Mouse (Mus musculus) midbrain, postnatal 0 days (tissue): ENCODE measurements at regions not wholly inside any gene's neighbourhood (a gene's known extent, or its start where the extent isn't known, plus 50 kb on each side); places are given as distances from the start of the nearest gene placed in this dataset.
A peak's percentile ranks its signal among the peaks of the same experiment; 100 is the strongest.
"Not testable (repeated sequence)": the region's sequence is repeated elsewhere in the genome, so short reads cannot be mapped to it uniquely, and the experiment has no call there.

Experiments
- ATAC-seq: fragments of 200-750 bp; cut with Nextera tagmentation; 2 replicates; pipeline ENCODE4 v1.8.0; 2017; ENCODE audit warnings: moderate number of reproducible peaks, mild to moderate bottlenecking, moderate TSS enrichment, moderate library complexity; ENCODE audit not compliant: low FRiP score
- DNase-seq: peaks from one replicate; pipeline ENCODE4 v3.0.0-alpha.2; 2015; ENCODE audit warnings: low spot score
- H3K27ac ChIP-seq: fragments of 300-500 bp; sonication (generic); 2 replicates; pipeline ENCODE4 v1.5.1; 2014; ENCODE audit warnings: low read depth, mild to moderate bottlenecking, low read length, mixed read lengths
- H3K27me3 ChIP-seq: fragments of 300-500 bp; sonication (generic); 2 replicates; pipeline ENCODE4 v1.6.1; 2014; ENCODE audit warnings: low read length, control low read depth, mixed read lengths; ENCODE audit not compliant: insufficient read depth
- H3K36me3 ChIP-seq: fragments of 300-500 bp; sonication (generic); 2 replicates; pipeline ENCODE4 v1.6.1; 2014; ENCODE audit warnings: low read length, control low read depth, mixed read lengths; ENCODE audit not compliant: insufficient read depth
- H3K4me1 ChIP-seq: fragments of 300-500 bp; sonication (generic); 2 replicates; pipeline ENCODE4 v1.6.1; 2014; ENCODE audit warnings: mild to moderate bottlenecking, control low read depth, antibody characterized with exemption, low read length, mixed read lengths; ENCODE audit not compliant: insufficient read depth
- H3K4me2 ChIP-seq: fragments of 300-500 bp; sonication (generic); 2 replicates; pipeline ENCODE4 v1.6.1; 2014; ENCODE audit warnings: low read depth, mild to moderate bottlenecking, low read length, mixed read lengths; ENCODE audit not compliant: poor library complexity, severe bottlenecking
- H3K4me3 ChIP-seq: fragments of 300-500 bp; sonication (generic); 2 replicates; pipeline ENCODE4 v1.5.1; 2014; ENCODE audit warnings: low read depth, mild to moderate bottlenecking, low read length, moderate library complexity
- H3K9ac ChIP-seq: fragments of 300-500 bp; sonication (generic); replicated peaks from 2 replicates; pipeline ENCODE4 v1.6.1; 2014; ENCODE audit warnings: mild to moderate bottlenecking, low read length, moderate library complexity, mixed read lengths; ENCODE audit not compliant: poor library complexity, severe bottlenecking
- H3K9me3 ChIP-seq: fragments of 300-500 bp; sonication (generic); 2 replicates; pipeline ENCODE4 v1.6.1; 2016; ENCODE audit warnings: low read length, control low read depth
- CTCF ChIP-seq: IDR thresholded peaks from 2 replicates; pipeline ENCODE4 v1.5.1; 2016; ENCODE audit warnings: antibody characterized with exemption, mild to moderate bottlenecking
- WGBS: fragments of 180-500 bp; shearing (Covaris S2); extraction: QIAGEN DNeasy Blood & Tissue Kit; methylation state at CpG from one replicate; pipeline ENCODE4 v1.1.7; 2014; 5-methylcytosine and 5-hydroxymethylcytosine counted together

DNA sequence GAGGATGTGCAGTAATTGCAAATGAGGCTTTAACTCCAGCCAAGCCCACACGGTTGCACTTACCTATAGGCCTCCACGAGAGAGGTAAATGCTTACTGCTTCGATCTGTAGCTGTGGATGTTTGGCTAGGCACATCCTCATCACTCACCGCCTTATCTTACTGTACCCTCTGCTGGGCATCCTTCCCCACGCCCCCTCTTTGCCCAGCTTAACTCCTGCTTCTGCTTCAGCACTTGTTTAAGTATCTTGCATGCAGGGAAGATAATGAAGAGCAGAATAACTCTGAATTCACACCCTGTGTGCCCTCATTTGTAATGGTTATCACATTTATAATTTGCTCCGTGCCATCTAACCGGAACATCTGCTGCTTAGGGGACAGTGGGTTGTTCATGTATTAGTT, 74.7 kb upstream of the Anapc15-ps start:
- DNase-seq (no peak), ATAC-seq (no peak)
- Histone ChIP-seq H3K4me1 (no peaks in the 10 kb centered on the region), H3K4me3 (no peak overlapping the region), H3K9ac (no peak overlapping the region), H3K9me3 (no peaks in the 10 kb centered on the region), H3K27ac (no peak overlapping the region), H3K27me3 (no peaks in the 10 kb centered on the region), H3K4me2 (no peak overlapping the region), H3K36me3 (no peaks in the 10 kb centered on the region)
- TF ChIP-seq CTCF: no peak
- 80% methylated on average over 7 of the region's 7 CpGs for WGBS

DNA sequence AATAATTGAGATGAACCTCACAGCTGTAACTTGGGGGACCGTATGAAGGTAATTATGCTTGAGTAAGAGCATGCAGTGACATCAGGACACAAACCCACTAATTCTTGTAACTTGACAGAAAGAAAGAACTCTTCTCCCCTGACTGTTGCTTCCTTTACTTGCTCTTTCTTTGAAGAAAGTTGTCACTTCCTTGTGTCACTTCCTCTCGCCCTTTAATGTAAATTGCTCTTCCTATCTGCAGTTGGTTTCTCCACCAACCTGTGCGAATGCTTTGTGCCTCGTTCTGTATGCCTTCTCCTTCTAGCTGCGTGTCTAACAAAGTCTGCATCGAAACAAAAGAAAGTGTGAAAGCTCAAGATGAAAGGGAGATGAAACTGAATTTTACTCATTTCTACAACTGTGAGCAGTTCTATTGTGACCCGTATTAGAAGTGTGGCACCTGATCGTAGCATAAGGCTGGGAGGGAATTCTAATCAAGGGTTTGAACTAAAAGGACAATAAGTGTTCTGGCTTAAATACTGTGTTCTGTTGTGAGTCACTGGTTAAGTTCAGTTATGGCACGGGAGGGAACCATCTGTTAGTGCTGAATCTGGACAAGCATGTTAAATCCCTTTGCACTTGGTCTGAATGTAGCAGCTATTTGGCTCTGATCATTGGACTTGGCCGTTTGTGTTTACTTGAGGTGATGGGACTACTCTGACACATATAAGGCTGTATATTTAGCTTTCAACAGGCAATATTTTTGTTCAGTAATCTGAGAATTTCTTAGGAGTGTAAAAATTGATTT, 72.8 kb upstream of the Anapc15-ps start:
- no peaks in the 10 kb centered on the region for H3K36me3 ChIP-seq
- H3K27me3 ChIP-seq: no peaks in the 10 kb centered on the region
- DNase-seq (peak; percentile 11), ATAC-seq (no peak)
- TF ChIP-seq CTCF: no peak
- no peaks in the 10 kb centered on the region for H3K4me1 ChIP-seq
- no peak overlapping the region for H3K9ac ChIP-seq
- H3K27ac ChIP-seq: no peak overlapping the region
- H3K4me3 ChIP-seq: no peak overlapping the region
- H3K9me3 ChIP-seq: no peaks in the 10 kb centered on the region
- WGBS: 53% methylated on average over 10 of the region's 10 CpGs
- H3K4me2 ChIP-seq: no peak overlapping the region

DNA sequence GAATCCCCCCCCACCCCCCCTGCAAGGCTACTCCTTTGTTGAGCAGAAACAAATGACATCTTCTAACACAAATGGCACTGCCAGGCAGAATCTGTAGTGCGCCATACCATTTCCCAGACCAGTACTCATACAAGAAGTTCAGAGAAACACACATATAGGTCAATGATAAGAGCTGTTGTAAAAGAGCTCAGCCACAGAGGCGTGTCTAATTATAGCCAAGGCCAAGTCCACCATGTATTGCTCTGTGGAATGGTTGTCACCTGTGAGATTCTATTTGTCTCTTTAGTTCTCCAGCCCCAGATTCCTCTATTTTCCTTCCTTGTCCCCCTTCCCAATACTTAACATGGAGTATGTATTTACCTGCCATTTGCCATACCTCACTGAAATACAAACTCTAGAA, 72.0 kb upstream of the Anapc15-ps start:
- Histone ChIP-seq H3K9me3 (no peaks in the 10 kb centered on the region), H3K27me3 (no peaks in the 10 kb centered on the region), H3K4me3 (no peak overlapping the region), H3K4me2 (no peak overlapping the region), H3K4me1 (no peaks in the 10 kb centered on the region), H3K27ac (no peak overlapping the region), H3K9ac (no peak overlapping the region), H3K36me3 (no peaks in the 10 kb centered on the region)
- WGBS: 93% methylated on average over 2 of the region's 2 CpGs
- DNase-seq (no peak), ATAC-seq (no peak)
- TF ChIP-seq CTCF: no peak

DNA sequence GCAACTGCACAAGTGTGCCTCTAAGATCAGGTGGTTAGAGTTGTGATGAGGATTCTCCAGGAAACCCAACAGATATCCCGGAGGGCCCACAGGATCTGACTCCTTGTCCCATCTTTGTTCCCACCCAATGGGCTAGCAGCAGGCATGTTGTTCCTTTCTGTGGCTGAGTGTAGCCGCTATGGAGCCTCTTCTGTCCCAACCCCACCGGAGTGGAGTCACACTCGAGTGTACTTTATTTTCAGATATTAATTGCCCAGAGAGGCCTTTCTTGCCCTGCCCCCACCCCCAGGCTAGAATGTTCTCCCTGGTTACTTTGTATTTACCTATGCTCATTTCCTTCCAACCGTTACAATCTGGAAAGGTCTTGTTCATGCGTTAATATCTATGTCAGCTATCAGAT, 70.4 kb upstream of the Anapc15-ps start:
- no peak overlapping the region for H3K4me2 ChIP-seq
- WGBS: 88% methylated on average over 6 of the region's 6 CpGs
- DNase-seq: no peak
- no peak for ATAC-seq
- no peak overlapping the region for H3K9ac ChIP-seq
- no peaks in the 10 kb centered on the region for H3K4me1 ChIP-seq
- H3K4me3 ChIP-seq: no peak overlapping the region
- no peak for TF ChIP-seq CTCF
- H3K9me3 ChIP-seq: no peaks in the 10 kb centered on the region
- H3K36me3 ChIP-seq: no peaks in the 10 kb centered on the region
- no peak overlapping the region for H3K27ac ChIP-seq
- H3K27me3 ChIP-seq: no peaks in the 10 kb centered on the region

DNA sequence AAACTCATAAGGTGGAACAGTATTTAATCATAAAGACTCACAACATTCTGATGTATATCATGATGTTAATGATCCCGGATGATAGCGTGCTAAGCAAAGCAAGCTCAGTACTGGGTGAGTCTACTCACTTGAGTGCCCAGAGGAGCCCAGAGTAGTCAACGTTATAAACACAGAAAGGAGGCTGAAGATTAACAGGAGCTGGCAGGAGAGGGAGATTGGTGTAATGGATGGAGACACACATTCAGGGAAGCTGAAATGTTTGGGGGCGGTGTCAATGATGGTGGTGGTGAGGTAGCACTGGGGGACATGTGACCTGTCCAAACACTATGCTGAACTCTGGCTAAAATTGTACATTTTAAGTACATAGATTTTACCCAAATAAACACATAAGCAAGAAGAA, 66.2 kb upstream of the Anapc15-ps start:
- Histone ChIP-seq H3K9ac (no peak overlapping the region), H3K4me2 (no peak overlapping the region), H3K36me3 (no peaks in the 10 kb centered on the region), H3K9me3 (peaks cover 5% of the 10 kb centered on the region; the same call in 1 of the 2 replicates), H3K4me1 (no peaks in the 10 kb centered on the region), H3K27me3 (no peaks in the 10 kb centered on the region), H3K27ac (no peak overlapping the region), H3K4me3 (no peak overlapping the region)
- no peak for TF ChIP-seq CTCF
- no peak for ATAC-seq
- no peak for DNase-seq
- WGBS: 97% methylated on average over 4 of the region's 4 CpGs

DNA sequence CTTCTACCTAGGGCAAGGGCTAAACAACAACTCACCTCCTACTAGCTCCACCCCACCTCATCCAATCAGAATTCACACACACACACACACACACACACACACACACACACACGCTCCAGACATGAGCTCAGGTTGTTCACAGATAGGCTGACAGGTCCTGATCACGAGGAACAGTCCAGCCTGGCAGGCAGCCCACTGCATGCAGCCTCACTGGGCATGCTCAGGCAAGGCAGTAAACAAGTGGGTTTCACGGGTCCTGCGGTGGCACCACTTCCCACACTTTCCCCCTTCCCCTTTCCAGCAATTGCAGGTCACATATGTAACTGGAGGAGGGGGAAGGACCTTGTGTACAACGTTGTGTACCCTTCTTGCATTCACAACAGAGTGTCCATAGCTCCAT, 63.5 kb upstream of the Anapc15-ps start:
- H3K36me3 ChIP-seq, ATAC-seq, H3K27ac ChIP-seq, DNase-seq, H3K9me3 ChIP-seq, H3K4me3 ChIP-seq, H3K9ac ChIP-seq, H3K4me1 ChIP-seq, H3K4me2 ChIP-seq, H3K27me3 ChIP-seq: not testable (repeated sequence)
- WGBS: 84% methylated on average over 5 of the region's 5 CpGs
